Mouse (Mus musculus) limb, embryonic 13.5 days (tissue): ENCODE measurements around the gene Tpt1. TPM values are rescaled to one million over a fixed set of nuclear protein-coding genes. Genes with fewer than 3 reads are reported as not detected.
A peak's percentile ranks its signal among the peaks of the same experiment; 100 is the strongest.
"Not testable (repeated sequence)": the region's sequence is repeated elsewhere in the genome, so short reads cannot be mapped to it uniquely, and the experiment has no call there.

ENCODE experiments used
- ATAC-seq: fragments of 200-750 bp; cut with Nextera tagmentation; 2 replicates; pipeline ENCODE4 v1.8.0; 2017; ENCODE audit warnings: low read depth, moderate number of reproducible peaks, moderate TSS enrichment; ENCODE audit not compliant: low FRiP score
- H3K27ac ChIP-seq: fragments of 300-500 bp; sonication (generic); 2 replicates; pipeline ENCODE4 v1.5.1; 2015; ENCODE audit warnings: inconsistent platforms, mild to moderate bottlenecking, moderate library complexity
- H3K27me3 ChIP-seq: fragments of 300-500 bp; sonication (generic); 2 replicates; pipeline ENCODE4 v1.6.1; 2015; ENCODE audit warnings: mild to moderate bottlenecking, inconsistent platforms
- H3K36me3 ChIP-seq: fragments of 300-500 bp; sonication (generic); 2 replicates; pipeline ENCODE4 v1.6.1; 2015; ENCODE audit warnings: inconsistent platforms, mild to moderate bottlenecking, moderate library complexity
- H3K4me1 ChIP-seq: fragments of 300-500 bp; sonication (generic); 2 replicates; pipeline ENCODE4 v1.6.1; 2015; ENCODE audit warnings: inconsistent platforms
- H3K4me2 ChIP-seq: fragments of 300-500 bp; sonication (generic); replicated peaks from 2 replicates; pipeline ENCODE4 v1.6.1; 2015; ENCODE audit warnings: inconsistent platforms, mild to moderate bottlenecking, moderate library complexity
- H3K4me3 ChIP-seq: fragments of 300-500 bp; sonication (generic); 2 replicates; pipeline ENCODE4 v1.5.1; 2015; ENCODE audit warnings: moderate library complexity, mild to moderate bottlenecking, inconsistent platforms
- H3K9ac ChIP-seq: fragments of 300-500 bp; sonication (generic); 2 replicates; pipeline ENCODE4 v1.6.1; 2015; ENCODE audit warnings: mild to moderate bottlenecking, inconsistent platforms
- H3K9me3 ChIP-seq: fragments of 300-500 bp; sonication (generic); 2 replicates; pipeline ENCODE4 v1.6.1; 2016; ENCODE audit warnings: inconsistent platforms
- WGBS: fragments of 180-500 bp; shearing (Covaris S2); methylation state at CpG from one replicate; pipeline ENCODE4 v1.1.7; 2015; 5-methylcytosine and 5-hydroxymethylcytosine counted together
- polyA plus RNA-seq: library from polyadenylated mRNA; unstranded; fragments of >200 nt; fragmentation: Nextera tagmentation; extraction: Ambion mirVana; gene quantifications from 2 replicates; pipeline ENCODE4 v1.2.1, GENCODE M21; 2015

The Tpt1 gene
- polyA plus RNA-seq, 1 experiment from 2014 or later, result 1,051 TPM

GRCm38 (mm10) chr14:75866706-75867333 lies 21.9 kb downstream of the Tpt1 start:
- Histone ChIP-seq H3K36me3 (no peaks in the 10 kb centered on the region), H3K4me3 (no peak overlapping the region), H3K4me1 (peaks cover 10% of the 10 kb centered on the region), H3K4me2 (no peak overlapping the region), H3K9me3 (no peaks in the 10 kb centered on the region), H3K27ac (no peak overlapping the region), H3K9ac (no peak overlapping the region), H3K27me3 (no peaks in the 10 kb centered on the region)
- no peak for ATAC-seq
- 80% methylated on average over 9 of the region's 9 CpGs for WGBS

- not testable (repeated sequence) for H3K4me2 ChIP-seq, ATAC-seq, H3K36me3 ChIP-seq, H3K4me3 ChIP-seq, H3K9me3 ChIP-seq, H3K27me3 ChIP-seq, H3K9ac ChIP-seq, H3K4me1 ChIP-seq, H3K27ac ChIP-seq
- WGBS, result 71% methylated on average over 3 of the region's 3 CpGs
Observed at GRCm38 (mm10) chr14:75868028-75868427, 23.1 kb downstream of the Tpt1 start.

- H3K9me3 ChIP-seq, result no peaks in the 10 kb centered on the region
- 79% methylated on average over 14 of the region's 14 CpGs for WGBS
- no peak overlapping the region for H3K4me3 ChIP-seq
- no peak for ATAC-seq
- H3K4me2 ChIP-seq, result no peak overlapping the region
- H3K27me3 ChIP-seq, result no peaks in the 10 kb centered on the region
- no peaks in the 10 kb centered on the region for H3K36me3 ChIP-seq
- H3K27ac ChIP-seq, result no peak overlapping the region
- no peaks in the 10 kb centered on the region for H3K4me1 ChIP-seq
- no peak overlapping the region for H3K9ac ChIP-seq
Observed at GRCm38 (mm10) chr14:75869769-75870363, 25.0 kb downstream of the Tpt1 start.

GRCm38 (mm10) chr14:75870631-75871030 lies 25.7 kb downstream of the Tpt1 start:
- peak overlapping the region; percentile 45; the same call in 1 of the 2 replicates for H3K4me2 ChIP-seq

GRCm38 (mm10) chr14:75871111-75871510 lies 26.2 kb downstream of the Tpt1 start:
- H3K27me3 ChIP-seq, result no peaks in the 10 kb centered on the region
- no peak overlapping the region for H3K4me3 ChIP-seq
- H3K36me3 ChIP-seq, result no peaks in the 10 kb centered on the region
- H3K9ac ChIP-seq, result no peak overlapping the region
- no peaks in the 10 kb centered on the region for H3K9me3 ChIP-seq
- H3K27ac ChIP-seq, result no peak overlapping the region
- 6% methylated on average over 4 of the region's 5 CpGs for WGBS
- ATAC-seq, result no peak
- H3K4me2 ChIP-seq, result 0 out of 2 replicates have a peak overlapping the region, but pooled peaks have one; percentile 19
- no peaks in the 10 kb centered on the region for H3K4me1 ChIP-seq

More at GRCm38 (mm10) chr14:75870631-75871030, 25.7 kb downstream of the Tpt1 start:
- Histone ChIP-seq H3K4me1 (no peaks in the 10 kb centered on the region), H3K27me3 (no peaks in the 10 kb centered on the region), H3K4me3 (peak overlapping the region; percentile 15; the same call in 1 of the 2 replicates), H3K27ac (no peak overlapping the region), H3K9ac (no peak overlapping the region), H3K36me3 (no peaks in the 10 kb centered on the region), H3K9me3 (no peaks in the 10 kb centered on the region)
- 14% methylated on average over 9 of the region's 10 CpGs for WGBS
- peak; percentile 52; the same call in 1 of the 2 replicates for ATAC-seq

GRCm38 (mm10) chr14:75871750-75872149 lies 26.9 kb downstream of the Tpt1 start:
- H3K4me1 ChIP-seq, result peaks cover 4% of the 10 kb centered on the region
- H3K27ac ChIP-seq, result no peak overlapping the region
- WGBS, result 89% methylated on average over 4 of the region's 4 CpGs
- no peaks in the 10 kb centered on the region for H3K9me3 ChIP-seq
- no peaks in the 10 kb centered on the region for H3K27me3 ChIP-seq
- no peaks in the 10 kb centered on the region for H3K36me3 ChIP-seq
- H3K4me3 ChIP-seq, result no peak overlapping the region
- no peak overlapping the region for H3K9ac ChIP-seq
- no peak overlapping the region for H3K4me2 ChIP-seq
- ATAC-seq, result no peak

GRCm38 (mm10) chr14:75873612-75874011 lies 28.7 kb downstream of the Tpt1 start:
- Histone ChIP-seq H3K4me2 (no peak overlapping the region), H3K27me3 (no peaks in the 10 kb centered on the region), H3K9me3 (no peaks in the 10 kb centered on the region), H3K4me3 (no peak overlapping the region), H3K36me3 (no peaks in the 10 kb centered on the region), H3K9ac (no peak overlapping the region), H3K4me1 (peaks cover 5% of the 10 kb centered on the region), H3K27ac (no peak overlapping the region)
- ATAC-seq, result no peak
- WGBS, result 81% methylated on average over 9 of the region's 9 CpGs

- WGBS, result 13% methylated on average over 21 of the region's 21 CpGs
- Histone ChIP-seq H3K9me3 (no peaks in the 10 kb centered on the region), H3K9ac (peak overlapping the region; percentile 45; the same call in 1 of the 2 replicates)
Observed at GRCm38 (mm10) chr14:75876320-75877043, 31.6 kb downstream of the Tpt1 start.

GRCm38 (mm10) chr14:75877297-75877696 lies 32.4 kb downstream of the Tpt1 start:
- Histone ChIP-seq H3K9me3 (no peaks in the 10 kb centered on the region), H3K4me1 (peaks cover 5% of the 10 kb centered on the region), H3K36me3 (no peaks in the 10 kb centered on the region), H3K4me2 (no peak overlapping the region), H3K27me3 (no peaks in the 10 kb centered on the region), H3K27ac (no peak overlapping the region), H3K9ac (no peak overlapping the region), H3K4me3 (no peak overlapping the region)
- no peak for ATAC-seq
- WGBS, result 76% methylated on average over 3 of the region's 3 CpGs

More at GRCm38 (mm10) chr14:75876320-75877043, 31.6 kb downstream of the Tpt1 start:
- 0 out of 2 replicates have a peak, but pooled peaks have one; percentile 30 for ATAC-seq
- Histone ChIP-seq H3K36me3 (no peaks in the 10 kb centered on the region), H3K4me1 (peaks cover 5% of the 10 kb centered on the region), H3K4me2 (peak overlapping the region; percentile 54), H3K27ac (no peak overlapping the region), H3K27me3 (no peaks in the 10 kb centered on the region), H3K4me3 (peak overlapping the region; percentile 23)

GRCm38 (mm10) chr14:75878980-75879379 lies 34.1 kb downstream of the Tpt1 start:
- Histone ChIP-seq H3K27me3 (no peaks in the 10 kb centered on the region), H3K27ac (no peak overlapping the region), H3K36me3 (no peaks in the 10 kb centered on the region), H3K4me1 (peaks cover 5% of the 10 kb centered on the region), H3K9ac (no peak overlapping the region), H3K9me3 (no peaks in the 10 kb centered on the region), H3K4me2 (no peak overlapping the region), H3K4me3 (no peak overlapping the region)
- WGBS, result 30% methylated on average over 8 of the region's 8 CpGs
- ATAC-seq, result no peak

- Histone ChIP-seq H3K9ac (no peak overlapping the region), H3K4me2 (no peak overlapping the region), H3K27me3 (no peaks in the 10 kb centered on the region), H3K4me3 (no peak overlapping the region), H3K9me3 (no peaks in the 10 kb centered on the region), H3K27ac (no peak overlapping the region), H3K36me3 (no peaks in the 10 kb centered on the region), H3K4me1 (peaks cover under 1% of the 10 kb centered on the region; the same call in 1 of the 2 replicates)
- ATAC-seq, result no peak
- WGBS, result 31% methylated on average over 4 of the region's 4 CpGs
Observed at GRCm38 (mm10) chr14:75881856-75882255, 37.0 kb downstream of the Tpt1 start.

- H3K9me3 ChIP-seq, result no peaks in the 10 kb centered on the region
- ATAC-seq, result no peak
- no peaks in the 10 kb centered on the region for H3K27me3 ChIP-seq
- no peak overlapping the region for H3K27ac ChIP-seq
- H3K4me2 ChIP-seq, result no peak overlapping the region
- H3K9ac ChIP-seq, result no peak overlapping the region
- no peaks in the 10 kb centered on the region for H3K36me3 ChIP-seq
- 76% methylated on average over 5 of the region's 5 CpGs for WGBS
- no peaks in the 10 kb centered on the region for H3K4me1 ChIP-seq
- H3K4me3 ChIP-seq, result no peak overlapping the region
Observed at GRCm38 (mm10) chr14:75883330-75883729, 38.4 kb downstream of the Tpt1 start.
